Mouse (Mus musculus): Measurements from ENCODE around the gene Trim17. TPM values are rescaled to one million over a fixed set of nuclear protein-coding genes. Genes with fewer than 3 reads are reported as not detected.

Gene Trim17
- 5.9 TPM for polyA plus RNA-seq (2015; fragmentation: Illumina TruSeq; extraction: RNeasy Lipid Tissue Mini Kit (QIAGEN cat#74804); ENCODE audit: low read depth, low replicate concordance)

DNA sequence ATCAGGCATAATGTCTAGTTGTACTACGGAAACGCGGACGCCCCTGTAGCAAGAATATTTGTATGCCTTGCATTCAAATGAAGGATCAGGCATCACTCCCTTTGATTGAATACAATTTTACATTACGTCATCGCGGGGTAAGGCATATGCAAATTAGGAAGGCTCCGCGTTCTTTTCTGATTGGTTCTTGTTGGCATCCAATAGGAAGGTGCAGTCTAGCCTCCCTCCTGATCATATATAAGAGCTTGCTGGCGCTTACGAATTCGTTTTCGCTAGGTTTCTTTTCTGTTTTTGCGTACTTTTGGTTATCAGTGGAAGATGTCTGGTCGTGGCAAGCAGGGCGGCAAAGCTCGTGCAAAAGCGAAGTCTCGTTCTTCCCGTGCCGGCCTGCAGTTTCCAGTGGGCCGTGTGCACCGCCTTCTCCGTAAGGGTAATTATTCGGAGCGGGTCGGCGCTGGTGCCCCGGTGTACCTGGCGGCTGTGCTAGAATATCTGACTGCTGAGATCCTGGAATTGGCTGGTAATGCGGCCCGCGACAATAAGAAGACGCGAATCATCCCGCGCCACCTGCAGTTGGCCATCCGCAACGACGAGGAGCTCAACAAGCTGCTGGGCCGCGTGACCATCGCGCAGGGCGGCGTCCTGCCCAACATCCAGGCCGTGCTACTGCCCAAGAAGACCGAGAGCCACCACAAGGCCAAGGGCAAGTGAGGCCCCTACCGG, at the start of gene Trim17, which contains the start of gene Hist3h2a:
TSS of gene Trim17 (plus strand) at position 266 of the 723 bp plus-strand sequence.
TSS of gene Hist3h2a (plus strand) at position 266 of the 723 bp plus-strand sequence.

GRCm38 (mm10) chr11:58917745-58918366, 36.6 kb upstream of the Trim17 start, which contains the start of gene Btnl10:
Gene Btnl10 (plus strand): TSS chr11:58917908.

DNA sequence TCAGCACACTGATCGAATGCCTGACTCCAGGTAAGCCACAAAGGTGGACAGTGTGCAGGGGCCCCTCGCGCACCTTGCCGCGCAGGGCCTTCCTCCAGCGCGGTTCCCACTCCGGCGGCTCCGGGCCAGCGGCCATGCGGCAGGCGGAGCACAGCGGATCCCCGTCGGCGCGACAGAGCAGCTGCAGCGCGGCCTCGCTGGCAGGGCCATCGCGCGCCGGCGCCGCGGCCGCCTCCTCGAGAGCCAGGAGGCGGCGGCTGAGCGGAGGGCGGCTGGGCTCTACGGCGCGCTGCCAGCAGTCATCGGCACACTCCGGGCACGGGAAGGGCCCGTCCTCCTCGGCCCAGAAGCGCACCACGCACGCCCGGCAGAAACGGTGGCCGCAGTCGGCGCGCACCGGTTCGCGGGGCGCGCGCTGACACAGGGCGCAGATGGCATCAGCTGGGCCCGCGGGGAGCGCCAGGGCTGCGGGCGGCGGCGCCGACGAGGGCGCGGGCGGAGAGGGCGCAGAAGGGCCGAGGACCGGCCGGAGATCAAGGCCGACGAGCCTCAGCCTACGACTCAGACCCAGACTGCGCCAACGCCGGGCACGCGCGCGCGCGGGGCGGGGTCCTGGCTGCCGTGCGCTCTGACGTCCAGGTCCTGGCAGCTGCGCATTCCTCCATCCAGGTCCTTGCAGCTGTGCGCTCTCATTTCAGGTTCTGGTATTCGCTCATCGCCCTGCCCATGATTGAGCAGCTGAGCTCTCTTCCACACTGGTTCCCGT, 16.0 kb upstream of the Trim17 start, which contains the start of gene Rnf187:
TSS of gene Rnf187 (minus strand) at position 595 of the 766 bp plus-strand sequence.

GRCm38 (mm10) chr11:58948542-58949479, 5.7 kb upstream of the Trim17 start, which contains the start of gene Hist3h2ba:
Gene Hist3h2ba (plus strand): TSS chr11:58948920.

DNA sequence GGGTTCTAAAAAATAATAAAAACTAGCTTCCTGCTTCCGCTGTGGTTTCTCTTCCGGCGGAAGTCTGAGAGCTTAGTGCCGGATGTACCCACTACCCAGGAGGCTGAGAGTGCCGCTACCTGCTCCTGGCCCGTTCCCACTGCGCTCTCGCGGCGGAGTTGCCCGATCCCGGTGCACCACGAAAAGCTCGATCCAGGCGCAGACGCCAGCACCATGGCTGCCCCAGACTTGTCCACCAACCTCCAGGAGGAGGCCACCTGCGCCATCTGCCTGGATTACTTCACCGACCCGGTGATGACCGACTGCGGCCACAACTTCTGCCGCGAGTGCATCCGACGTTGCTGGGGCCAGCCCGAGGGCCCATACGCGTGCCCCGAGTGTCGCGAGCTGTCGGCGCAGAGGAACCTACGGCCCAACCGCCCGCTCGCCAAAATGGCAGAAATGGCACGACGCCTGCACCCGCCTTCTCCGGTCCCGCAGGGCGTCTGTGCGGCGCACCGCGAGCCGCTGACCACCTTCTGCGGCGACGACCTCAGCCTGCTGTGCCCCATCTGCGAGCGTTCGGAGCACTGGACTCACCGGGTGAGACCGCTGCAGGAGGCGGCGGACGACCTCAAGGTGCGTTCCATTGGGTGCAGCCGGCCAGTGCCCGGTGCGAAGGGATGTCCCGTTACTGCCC, 23.7 kb downstream of the Trim17 start, which contains the start of gene Trim11:
TSS of gene Trim11 (plus strand) at position 67 of the 679 bp plus-strand sequence.

Other genes with a start within 250 kb of the Trim17 start
- gene Olfr318, start 230.7 kb upstream of the Trim17 start, polyA plus RNA-seq (2015; fragmentation: Illumina TruSeq; extraction: RNeasy Lipid Tissue Mini Kit (QIAGEN cat#74804); ENCODE audit: low read depth, low replicate concordance) = not detected
- not detected for gene Olfr317, start 215.5 kb upstream of the Trim17 start, polyA plus RNA-seq (2015; fragmentation: Illumina TruSeq; extraction: RNeasy Lipid Tissue Mini Kit (QIAGEN cat#74804); ENCODE audit: low read depth, low replicate concordance)
- 1.3 TPM for gene Olfr316, start 202.0 kb upstream of the Trim17 start, polyA plus RNA-seq (2015; fragmentation: Illumina TruSeq; extraction: RNeasy Lipid Tissue Mini Kit (QIAGEN cat#74804); ENCODE audit: low read depth, low replicate concordance)
- not detected for gene Olfr315, start 181.5 kb upstream of the Trim17 start, polyA plus RNA-seq (2015; fragmentation: Illumina TruSeq; extraction: RNeasy Lipid Tissue Mini Kit (QIAGEN cat#74804); ENCODE audit: low read depth, low replicate concordance)
- gene Olfr314, start 171.7 kb upstream of the Trim17 start, polyA plus RNA-seq (2015; fragmentation: Illumina TruSeq; extraction: RNeasy Lipid Tissue Mini Kit (QIAGEN cat#74804); ENCODE audit: low read depth, low replicate concordance) = not detected
- gene Fam183b, start 152.7 kb upstream of the Trim17 start, polyA plus RNA-seq (2015; fragmentation: Illumina TruSeq; extraction: RNeasy Lipid Tissue Mini Kit (QIAGEN cat#74804); ENCODE audit: low read depth, low replicate concordance) = 10.0 TPM
- gene Olfr313, start 139.7 kb upstream of the Trim17 start, polyA plus RNA-seq (2015; fragmentation: Illumina TruSeq; extraction: RNeasy Lipid Tissue Mini Kit (QIAGEN cat#74804); ENCODE audit: low read depth, low replicate concordance) = not detected
- not detected for gene Olfr312, start 125.4 kb upstream of the Trim17 start, polyA plus RNA-seq (2015; fragmentation: Illumina TruSeq; extraction: RNeasy Lipid Tissue Mini Kit (QIAGEN cat#74804); ENCODE audit: low read depth, low replicate concordance)
- not detected for gene Olfr311, start 115.4 kb upstream of the Trim17 start, polyA plus RNA-seq (2015; fragmentation: Illumina TruSeq; extraction: RNeasy Lipid Tissue Mini Kit (QIAGEN cat#74804); ENCODE audit: low read depth, low replicate concordance)
- gene Gm12258, start 107.5 kb upstream of the Trim17 start, polyA plus RNA-seq (2015; fragmentation: Illumina TruSeq; extraction: RNeasy Lipid Tissue Mini Kit (QIAGEN cat#74804); ENCODE audit: low read depth, low replicate concordance) = 18.0 TPM
- gene 2810021J22Rik, start 87.5 kb upstream of the Trim17 start, polyA plus RNA-seq (2015; fragmentation: Illumina TruSeq; extraction: RNeasy Lipid Tissue Mini Kit (QIAGEN cat#74804); ENCODE audit: low read depth, low replicate concordance) = 7.1 TPM
- 5.3 TPM for gene Zfp39, start 50.5 kb upstream of the Trim17 start, polyA plus RNA-seq (2015; fragmentation: Illumina TruSeq; extraction: RNeasy Lipid Tissue Mini Kit (QIAGEN cat#74804); ENCODE audit: low read depth, low replicate concordance)
- not detected for gene Btnl10, start 36.8 kb upstream of the Trim17 start, polyA plus RNA-seq (2015; fragmentation: Illumina TruSeq; extraction: RNeasy Lipid Tissue Mini Kit (QIAGEN cat#74804); ENCODE audit: low read depth, low replicate concordance)
- 331 TPM for gene Rnf187, start 15.8 kb upstream of the Trim17 start, polyA plus RNA-seq (2015; fragmentation: Illumina TruSeq; extraction: RNeasy Lipid Tissue Mini Kit (QIAGEN cat#74804); ENCODE audit: low read depth, low replicate concordance)
- 67.2 TPM for gene Hist3h2ba, start 5.8 kb upstream of the Trim17 start, polyA plus RNA-seq (2015; fragmentation: Illumina TruSeq; extraction: RNeasy Lipid Tissue Mini Kit (QIAGEN cat#74804); ENCODE audit: low read depth, low replicate concordance)
- gene Hist3h2a, start within 50 bp of the Trim17 start, polyA plus RNA-seq (2015; fragmentation: Illumina TruSeq; extraction: RNeasy Lipid Tissue Mini Kit (QIAGEN cat#74804); ENCODE audit: low read depth, low replicate concordance) = 33.6 TPM
- 17.7 TPM for gene Trim11, start 23.4 kb downstream of the Trim17 start, polyA plus RNA-seq (2015; fragmentation: Illumina TruSeq; extraction: RNeasy Lipid Tissue Mini Kit (QIAGEN cat#74804); ENCODE audit: low read depth, low replicate concordance)
- 1.5 TPM for gene Obscn, start 181.7 kb downstream of the Trim17 start, polyA plus RNA-seq (2015; fragmentation: Illumina TruSeq; extraction: RNeasy Lipid Tissue Mini Kit (QIAGEN cat#74804); ENCODE audit: low read depth, low replicate concordance)
- 5.8 TPM for gene Iba57, start 209.1 kb downstream of the Trim17 start, polyA plus RNA-seq (2015; fragmentation: Illumina TruSeq; extraction: RNeasy Lipid Tissue Mini Kit (QIAGEN cat#74804); ENCODE audit: low read depth, low replicate concordance)
- gene Gjc2, start 228.5 kb downstream of the Trim17 start, polyA plus RNA-seq (2015; fragmentation: Illumina TruSeq; extraction: RNeasy Lipid Tissue Mini Kit (QIAGEN cat#74804); ENCODE audit: low read depth, low replicate concordance) = 20.0 TPM
- 264 TPM for gene Guk1, start 237.5 kb downstream of the Trim17 start, polyA plus RNA-seq (2015; fragmentation: Illumina TruSeq; extraction: RNeasy Lipid Tissue Mini Kit (QIAGEN cat#74804); ENCODE audit: low read depth, low replicate concordance)
- 71.7 TPM for gene Mrpl55, start 247.8 kb downstream of the Trim17 start, polyA plus RNA-seq (2015; fragmentation: Illumina TruSeq; extraction: RNeasy Lipid Tissue Mini Kit (QIAGEN cat#74804); ENCODE audit: low read depth, low replicate concordance)